Mouse (Mus musculus): ENCODE data around the gene P4ha2. TPM values are rescaled to one million over a fixed set of nuclear protein-coding genes. Genes with fewer than 3 reads are reported as not detected.

P4ha2 gene
- total RNA-seq, 2 experiments from 2014 or later = 27.2 to 46.2 TPM

- no peak overlapping the region for H3K4me3 ChIP-seq
Observed at GRCm38 (mm10) chr11:54073291-54073690, 26.6 kb upstream of the P4ha2 start.

GRCm38 (mm10) chr11:54075353-54075752 lies 24.5 kb upstream of the P4ha2 start:
- TF ChIP-seq CTCF (IDR thresholded peaks at IDR 0.05) = no peak
- peak; percentile 71 for DNase-seq
- Histone ChIP-seq H3K27ac (peak overlapping the region; percentile 70), H3K4me3 (no peak overlapping the region)
- intact Hi-C loops (cut with DNase I) = no loop called here

More at GRCm38 (mm10) chr11:54073291-54073690, 26.6 kb upstream of the P4ha2 start:
- H3K27ac ChIP-seq = peak overlapping the region; percentile 24; the same call in 1 of the 2 replicates
- DNase-seq = no peak
- intact Hi-C loops (cut with DNase I) = no loop called here
- TF ChIP-seq CTCF (IDR thresholded peaks at IDR 0.05) = no peak

GRCm38 (mm10) chr11:54076101-54076500 lies 23.8 kb upstream of the P4ha2 start:
- intact Hi-C loops (cut with DNase I) = no loop called here
- Histone ChIP-seq H3K27ac (peak overlapping the region; percentile 70), H3K4me3 (no peak overlapping the region)
- no peak for DNase-seq
- TF ChIP-seq CTCF (IDR thresholded peaks at IDR 0.05) = no peak

GRCm38 (mm10) chr11:54080435-54080834 lies 19.5 kb upstream of the P4ha2 start:
- Histone ChIP-seq H3K27ac (no peak overlapping the region), H3K4me3 (no peak overlapping the region)
- intact Hi-C loops (cut with DNase I) = no loop called here
- DNase-seq = no peak
- no peak for TF ChIP-seq CTCF (IDR thresholded peaks at IDR 0.05)

- intact Hi-C loops (cut with DNase I) = no loop called here
- no peak for DNase-seq
Observed at GRCm38 (mm10) chr11:54082725-54083124, 17.2 kb upstream of the P4ha2 start.

DNA sequence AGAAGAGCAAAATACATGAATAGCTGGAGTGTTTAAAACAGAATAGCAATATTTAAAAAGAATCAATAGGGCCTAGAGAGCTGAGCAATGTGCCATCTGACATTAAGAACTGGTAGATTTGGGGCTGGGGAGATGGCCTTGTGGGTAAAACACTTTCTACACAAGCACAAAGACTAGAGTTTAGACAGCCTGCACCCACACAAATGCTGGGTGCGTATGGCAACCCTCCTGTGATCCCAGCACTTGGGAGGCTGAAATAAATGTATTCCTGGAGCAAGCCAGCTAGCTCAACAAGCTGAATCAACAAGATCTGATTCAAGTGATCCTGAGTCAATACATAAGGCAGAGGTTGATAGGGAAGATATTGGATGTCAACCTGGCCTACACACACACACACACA lies 14.9 kb upstream of the P4ha2 start:
- H3K4me3 ChIP-seq = no peak overlapping the region
- no peak for DNase-seq
- H3K27ac ChIP-seq = no peak overlapping the region
- no peak for TF ChIP-seq CTCF (IDR thresholded peaks at IDR 0.05)
- intact Hi-C loops (cut with DNase I) = no loop called here

More at GRCm38 (mm10) chr11:54082725-54083124, 17.2 kb upstream of the P4ha2 start:
- H3K4me3 ChIP-seq = no peak overlapping the region
- no peak for TF ChIP-seq CTCF (IDR thresholded peaks at IDR 0.05)
- H3K27ac ChIP-seq = no peak overlapping the region

DNA sequence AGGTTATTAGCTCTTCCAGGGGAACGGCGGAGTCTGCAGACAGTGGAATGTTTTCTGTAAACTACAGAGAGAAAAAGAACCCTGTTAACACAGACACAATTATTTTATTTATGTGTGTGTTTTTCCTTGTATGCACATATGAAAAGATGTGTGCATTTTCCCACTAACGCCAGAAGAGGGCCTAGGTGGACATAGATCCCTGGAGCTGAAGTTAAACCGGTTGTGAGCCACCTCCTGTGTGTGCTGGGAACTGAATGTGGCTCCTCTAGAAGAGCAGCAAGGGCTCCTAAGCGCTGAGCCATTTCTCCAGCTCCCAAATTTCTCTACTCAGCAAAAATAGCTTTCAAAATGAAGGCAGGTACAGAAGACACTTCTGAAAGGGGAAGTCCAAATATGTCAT lies 14.1 kb upstream of the P4ha2 start:
- no peak for TF ChIP-seq CTCF (IDR thresholded peaks at IDR 0.05)
- intact Hi-C loops (cut with DNase I) = no loop called here
- Histone ChIP-seq H3K27ac (no peak overlapping the region), H3K4me3 (no peak overlapping the region)
- no peak for DNase-seq

DNA sequence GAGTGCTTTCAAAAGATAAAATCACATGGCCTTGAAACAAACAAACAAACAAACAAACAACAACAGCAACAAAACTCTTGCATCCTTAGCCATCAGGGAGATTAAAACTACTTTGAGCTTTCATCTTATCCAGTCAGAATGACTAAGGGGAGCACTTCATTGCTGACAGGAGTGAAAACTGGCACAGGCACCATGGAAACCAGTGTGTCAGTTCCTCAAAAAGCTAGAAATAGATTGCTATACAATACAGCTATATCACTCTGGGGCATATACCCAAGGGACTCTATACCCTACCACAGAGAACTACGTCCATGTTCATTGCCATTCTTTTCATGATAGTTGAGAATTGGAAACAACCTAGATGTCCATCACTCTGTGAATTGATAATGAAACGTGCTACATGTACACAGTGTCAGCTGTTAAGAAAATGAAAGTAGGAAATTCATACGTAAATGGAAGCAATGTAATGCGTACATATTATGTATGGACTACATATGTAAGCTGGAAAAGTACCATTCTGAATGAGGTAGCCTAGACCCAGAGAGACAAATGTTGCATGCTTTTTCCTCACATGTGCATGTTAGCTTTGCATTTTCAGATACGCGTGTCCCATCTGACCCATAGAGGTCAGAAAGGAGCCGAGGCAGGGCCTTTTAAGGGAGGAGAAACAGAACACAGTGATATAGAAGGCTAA lies 11.5 kb upstream of the P4ha2 start:
- TF ChIP-seq CTCF (IDR thresholded peaks at IDR 0.05) = no peak
- intact Hi-C loops (cut with DNase I) = loop anchor here (2.0 kb wide), 1 partner anchor 34 kb away; no protein-coding TSS in a partner anchor
- DNase-seq = no peak
- no peak overlapping the region for H3K4me3 ChIP-seq
- no peak overlapping the region; the same call in 1 of the 2 replicates for H3K27ac ChIP-seq

DNA sequence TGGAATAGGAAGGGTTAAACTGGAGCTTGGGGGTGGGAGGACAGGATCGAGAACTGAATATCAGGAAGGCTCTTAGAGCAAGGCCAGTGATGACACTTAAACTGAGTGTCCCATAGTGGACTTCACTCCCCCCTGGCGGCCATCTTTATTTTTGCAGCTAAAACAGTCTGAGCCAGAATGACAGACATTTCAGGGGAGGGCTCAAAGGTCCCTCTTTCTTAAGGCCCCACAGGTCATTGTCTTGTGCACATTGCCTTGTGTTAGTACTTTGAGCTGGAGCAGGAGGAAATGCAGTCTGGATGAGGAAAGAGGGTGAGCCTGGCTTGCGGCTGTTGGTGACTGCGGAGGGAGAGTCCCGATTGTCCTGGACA lies 11.0 kb upstream of the P4ha2 start:
- intact Hi-C loops (cut with DNase I) = loop anchor here (1.0 to 2.0 kb wide), 2 partner anchors 34 to 87 kb away; no protein-coding TSS in a partner anchor
- Histone ChIP-seq H3K27ac (peak overlapping the region; percentile 59), H3K4me3 (no peak overlapping the region)
- peak; percentile 88 for TF ChIP-seq CTCF (IDR thresholded peaks at IDR 0.05)
- peak; percentile 82 for DNase-seq

- intact Hi-C loops (cut with DNase I) = no loop called here
- Histone ChIP-seq H3K27ac (peak overlapping the region; percentile 64), H3K4me3 (no peak overlapping the region)
- DNase-seq = no peak
- TF ChIP-seq CTCF (IDR thresholded peaks at IDR 0.05) = no peak
Observed at GRCm38 (mm10) chr11:54090091-54090879, 9.6 kb upstream of the P4ha2 start.

DNA sequence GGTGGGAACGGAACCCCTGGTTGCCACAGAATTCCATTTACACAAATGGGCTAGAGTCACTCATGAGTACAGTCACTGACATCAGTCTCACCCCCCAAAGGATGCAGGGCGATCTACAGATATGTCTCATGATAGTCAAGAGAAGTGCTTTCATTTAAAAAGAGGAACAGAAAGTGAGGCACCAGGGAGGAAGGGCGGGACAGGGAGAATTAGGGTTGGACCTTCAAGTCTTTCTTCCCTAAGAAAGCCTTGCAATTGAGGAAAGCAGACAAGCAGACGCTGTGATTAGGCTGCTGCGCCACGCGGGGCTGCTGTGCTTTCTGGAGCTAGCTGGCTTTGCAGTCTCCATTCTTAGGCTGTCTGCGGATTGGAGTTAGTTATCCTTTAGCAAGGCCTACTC lies 8.2 kb upstream of the P4ha2 start:
- no peak for DNase-seq
- intact Hi-C loops (cut with DNase I) = loop anchor here (2.0 kb wide), 1 partner anchor 163 kb away; no protein-coding TSS in a partner anchor
- peak overlapping the region; percentile 69 for H3K27ac ChIP-seq
- peak overlapping the region; percentile 11; the same call in 1 of the 2 replicates for H3K4me3 ChIP-seq
- TF ChIP-seq CTCF (IDR thresholded peaks at IDR 0.05) = no peak

GRCm38 (mm10) chr11:54092188-54092587 lies 7.7 kb upstream of the P4ha2 start:
- peak overlapping the region; percentile 69 for H3K27ac ChIP-seq
- H3K4me3 ChIP-seq = peak overlapping the region; percentile 11; the same call in 1 of the 2 replicates
- no peak for TF ChIP-seq CTCF (IDR thresholded peaks at IDR 0.05)
- intact Hi-C loops (cut with DNase I) = loop anchor here (2.0 kb wide), 1 partner anchor 163 kb away; no protein-coding TSS in a partner anchor
- no peak for DNase-seq

- TF ChIP-seq CTCF (IDR thresholded peaks at IDR 0.05) = peak; percentile 92
- peak; percentile 82 for DNase-seq
- H3K27ac ChIP-seq = peak overlapping the region; percentile 69
- intact Hi-C loops (cut with DNase I) = loop anchor here (2.0 kb wide), 1 partner anchor 162 kb away; no protein-coding TSS in a partner anchor
- no peak overlapping the region for H3K4me3 ChIP-seq
Observed at GRCm38 (mm10) chr11:54093000-54093399, 6.9 kb upstream of the P4ha2 start.
